Mouse (Mus musculus): ENCODE results near the gene Clybl. TPM values are rescaled to one million over a fixed set of nuclear protein-coding genes. Genes with fewer than 3 reads are reported as not detected.

The Clybl gene
- polyA plus RNA-seq, 1 experiment from 2014 or later, result 18.9 TPM

GRCm38 (mm10) chr14:122344272-122345224 is 163.0 kb downstream of the Clybl start:
- WGBS, result 32% methylated on average over 18 of the region's 18 CpGs
- Histone ChIP-seq H3K4me3 (ENCODE audit: low read depth, low read length) (no peak overlapping the region), H3K9ac (ENCODE audit: low read length) (no peak overlapping the region; the same call in 1 of the 2 replicates), H3K9me3 (replicated peaks; ENCODE audit: control insufficient read depth, low read length) (no peaks in the 10 kb centered on the region), H3K36me3 (ENCODE audit: control insufficient read depth, insufficient read depth, low read length) (no peaks in the 10 kb centered on the region), H3K27me3 (replicated peaks; ENCODE audit: control insufficient read depth, insufficient read depth, low read length) (no peaks in the 10 kb centered on the region; the same call in 1 of the 2 replicates), H3K27ac (ENCODE audit: low read depth, low read length) (no peak overlapping the region), H3K4me1 (ENCODE audit: control insufficient read depth, insufficient read depth, low read length) (peaks cover 10% of the 10 kb centered on the region; the same call in 1 of the 2 replicates), H3K4me2 (ENCODE audit: low read length) (peak overlapping the region; percentile 2; the same call in 1 of the 2 replicates)
- ATAC-seq, result peak; percentile 73
- peak; percentile 69 for DNase-seq (ENCODE audit: low spot score)

GRCm38 (mm10) chr14:122348069-122348468 is 166.6 kb downstream of the Clybl start:
- Histone ChIP-seq H3K4me1 (ENCODE audit: control insufficient read depth, insufficient read depth, low read length) (peaks cover 10% of the 10 kb centered on the region; the same call in 1 of the 2 replicates), H3K27me3 (replicated peaks; ENCODE audit: control insufficient read depth, insufficient read depth, low read length) (no peaks in the 10 kb centered on the region; the same call in 1 of the 2 replicates), H3K4me3 (ENCODE audit: low read depth, low read length) (no peak overlapping the region), H3K27ac (ENCODE audit: low read depth, low read length) (no peak overlapping the region), H3K4me2 (ENCODE audit: low read length) (no peak overlapping the region), H3K9ac (ENCODE audit: low read length) (no peak overlapping the region), H3K36me3 (ENCODE audit: control insufficient read depth, insufficient read depth, low read length) (no peaks in the 10 kb centered on the region), H3K9me3 (replicated peaks; ENCODE audit: control insufficient read depth, low read length) (no peaks in the 10 kb centered on the region)
- no peak for DNase-seq (ENCODE audit: low spot score)
- 75% methylated on average over 7 of the region's 7 CpGs for WGBS
- no peak for ATAC-seq

GRCm38 (mm10) chr14:122349326-122349725 is 167.8 kb downstream of the Clybl start:
- peak; percentile 60; the same call in 1 of the 2 replicates for ATAC-seq
- Histone ChIP-seq H3K9me3 (replicated peaks; ENCODE audit: control insufficient read depth, low read length) (no peaks in the 10 kb centered on the region), H3K27me3 (replicated peaks; ENCODE audit: control insufficient read depth, insufficient read depth, low read length) (no peaks in the 10 kb centered on the region; the same call in 1 of the 2 replicates), H3K4me3 (ENCODE audit: low read depth, low read length) (no peak overlapping the region), H3K27ac (ENCODE audit: low read depth, low read length) (no peak overlapping the region), H3K9ac (ENCODE audit: low read length) (no peak overlapping the region), H3K4me1 (ENCODE audit: control insufficient read depth, insufficient read depth, low read length) (peaks cover 6% of the 10 kb centered on the region; the same call in 1 of the 2 replicates), H3K4me2 (ENCODE audit: low read length) (no peak overlapping the region), H3K36me3 (ENCODE audit: control insufficient read depth, insufficient read depth, low read length) (no peaks in the 10 kb centered on the region)
- peak; percentile 76 for DNase-seq (ENCODE audit: low spot score)
- 72% methylated on average over 5 of the region's 5 CpGs for WGBS

GRCm38 (mm10) chr14:122349761-122350160 is 168.3 kb downstream of the Clybl start:
- H3K4me2 ChIP-seq (ENCODE audit: low read length), result no peak overlapping the region
- DNase-seq (ENCODE audit: low spot score) (peak; percentile 69), ATAC-seq (no peak)
- H3K9me3 ChIP-seq (replicated peaks; ENCODE audit: control insufficient read depth, low read length), result no peaks in the 10 kb centered on the region
- H3K27ac ChIP-seq (ENCODE audit: low read depth, low read length), result no peak overlapping the region
- no peaks in the 10 kb centered on the region; the same call in 1 of the 2 replicates for H3K27me3 ChIP-seq (replicated peaks; ENCODE audit: control insufficient read depth, insufficient read depth, low read length)
- peaks cover 3% of the 10 kb centered on the region; the same call in 1 of the 2 replicates for H3K4me1 ChIP-seq (ENCODE audit: control insufficient read depth, insufficient read depth, low read length)
- H3K9ac ChIP-seq (ENCODE audit: low read length), result no peak overlapping the region
- WGBS, result 80% methylated on average over 4 of the region's 4 CpGs
- no peaks in the 10 kb centered on the region for H3K36me3 ChIP-seq (ENCODE audit: control insufficient read depth, insufficient read depth, low read length)
- no peak overlapping the region for H3K4me3 ChIP-seq (ENCODE audit: low read depth, low read length)

GRCm38 (mm10) chr14:122350766-122351165 is 169.3 kb downstream of the Clybl start:
- no peaks in the 10 kb centered on the region for H3K36me3 ChIP-seq (ENCODE audit: control insufficient read depth, insufficient read depth, low read length)
- no peaks in the 10 kb centered on the region; the same call in 1 of the 2 replicates for H3K27me3 ChIP-seq (replicated peaks; ENCODE audit: control insufficient read depth, insufficient read depth, low read length)
- ATAC-seq (no peak), DNase-seq (ENCODE audit: low spot score) (no peak)
- WGBS, result 91% methylated on average over 8 of the region's 8 CpGs
- no peaks in the 10 kb centered on the region for H3K4me1 ChIP-seq (ENCODE audit: control insufficient read depth, insufficient read depth, low read length)
- no peak overlapping the region for H3K9ac ChIP-seq (ENCODE audit: low read length)
- H3K4me2 ChIP-seq (ENCODE audit: low read length), result no peak overlapping the region
- no peaks in the 10 kb centered on the region for H3K9me3 ChIP-seq (replicated peaks; ENCODE audit: control insufficient read depth, low read length)
- no peak overlapping the region for H3K4me3 ChIP-seq (ENCODE audit: low read depth, low read length)
- H3K27ac ChIP-seq (ENCODE audit: low read depth, low read length), result no peak overlapping the region

GRCm38 (mm10) chr14:122357316-122357715 is 175.8 kb downstream of the Clybl start:
- Histone ChIP-seq H3K27me3 (replicated peaks; ENCODE audit: control insufficient read depth, insufficient read depth, low read length) (0 out of 2 replicates have a peak, but pooled peaks cover under 1% of the 10 kb centered on the region), H3K9ac (ENCODE audit: low read length) (no peak overlapping the region), H3K4me3 (ENCODE audit: low read depth, low read length) (no peak overlapping the region), H3K4me2 (ENCODE audit: low read length) (no peak overlapping the region), H3K36me3 (ENCODE audit: control insufficient read depth, insufficient read depth, low read length) (no peaks in the 10 kb centered on the region), H3K27ac (ENCODE audit: low read depth, low read length) (no peak overlapping the region), H3K9me3 (replicated peaks; ENCODE audit: control insufficient read depth, low read length) (no peaks in the 10 kb centered on the region), H3K4me1 (ENCODE audit: control insufficient read depth, insufficient read depth, low read length) (no peaks in the 10 kb centered on the region)
- WGBS, result 91% methylated on average over 4 of the region's 4 CpGs
- no peak for DNase-seq (ENCODE audit: low spot score)
- no peak for ATAC-seq

GRCm38 (mm10) chr14:122358592-122358991 is 177.1 kb downstream of the Clybl start:
- no peak overlapping the region for H3K27ac ChIP-seq (ENCODE audit: low read depth, low read length)
- ATAC-seq, result no peak
- no peak overlapping the region for H3K9ac ChIP-seq (ENCODE audit: low read length)
- no peak overlapping the region for H3K4me2 ChIP-seq (ENCODE audit: low read length)
- H3K4me3 ChIP-seq (ENCODE audit: low read depth, low read length), result no peak overlapping the region
- DNase-seq (ENCODE audit: low spot score), result no peak
- no peaks in the 10 kb centered on the region for H3K4me1 ChIP-seq (ENCODE audit: control insufficient read depth, insufficient read depth, low read length)
- H3K9me3 ChIP-seq (replicated peaks; ENCODE audit: control insufficient read depth, low read length), result no peaks in the 10 kb centered on the region
- 0 out of 2 replicates have a peak, but pooled peaks cover 4% of the 10 kb centered on the region for H3K27me3 ChIP-seq (replicated peaks; ENCODE audit: control insufficient read depth, insufficient read depth, low read length)
- 83% methylated on average over 3 of the region's 3 CpGs for WGBS
- no peaks in the 10 kb centered on the region for H3K36me3 ChIP-seq (ENCODE audit: control insufficient read depth, insufficient read depth, low read length)

- H3K27ac ChIP-seq (ENCODE audit: low read depth, low read length), result no peak overlapping the region
- ATAC-seq (no peak), DNase-seq (ENCODE audit: low spot score) (no peak)
- no peaks in the 10 kb centered on the region for H3K9me3 ChIP-seq (replicated peaks; ENCODE audit: control insufficient read depth, low read length)
- H3K36me3 ChIP-seq (ENCODE audit: control insufficient read depth, insufficient read depth, low read length), result no peaks in the 10 kb centered on the region
- no peak overlapping the region for H3K9ac ChIP-seq (ENCODE audit: low read length)
- no peak overlapping the region for H3K4me3 ChIP-seq (ENCODE audit: low read depth, low read length)
- no peak overlapping the region for H3K4me2 ChIP-seq (ENCODE audit: low read length)
- no peaks in the 10 kb centered on the region for H3K4me1 ChIP-seq (ENCODE audit: control insufficient read depth, insufficient read depth, low read length)
- 0 out of 2 replicates have a peak, but pooled peaks cover 4% of the 10 kb centered on the region for H3K27me3 ChIP-seq (replicated peaks; ENCODE audit: control insufficient read depth, insufficient read depth, low read length)
- 53% methylated on average over 23 of the region's 23 CpGs for WGBS
Observed at GRCm38 (mm10) chr14:122359136-122359905, 177.8 kb downstream of the Clybl start.
